Mouse (Mus musculus) E14TG2a.4 (cell line): ENCODE results near the gene Top2a.
A peak's percentile ranks its signal among the peaks of the same experiment; 100 is the strongest.

Experiments
- H3K27me3 ChIP-seq: 2 replicates; pipeline ENCODE4 v1.6.1; 2014; ENCODE audit warnings: low read length, control low read depth; ENCODE audit not compliant: insufficient read depth
- H3K36me3 ChIP-seq: 2 replicates; pipeline ENCODE4 v1.6.1; 2014; ENCODE audit warnings: low read length, control low read depth; ENCODE audit not compliant: insufficient read depth
- H3K4me1 ChIP-seq: replicated peaks from 2 replicates; pipeline ENCODE4 v1.6.1; 2014; ENCODE audit warnings: low read depth, low read length, control low read depth
- H3K4me3 ChIP-seq: replicated peaks from 2 replicates; pipeline ENCODE4 v1.5.1; 2014; ENCODE audit warnings: mild to moderate bottlenecking, low read length
- H3K9me3 ChIP-seq: 2 replicates; pipeline ENCODE4 v1.6.1; 2014; ENCODE audit warnings: low read length, control low read depth
- CTCF ChIP-seq: conservative IDR thresholded peaks from 2 replicates; pipeline ENCODE4 v1.5.1; 2014; ENCODE audit warnings: low read length
- NANOG ChIP-seq: IDR thresholded peaks from 2 replicates; pipeline ENCODE4 v1.6.1; 2014; ENCODE audit warnings: borderline replicate concordance, low read length, mixed read lengths
- POU5F1 ChIP-seq: IDR thresholded peaks from 2 replicates; pipeline ENCODE4 v1.6.1; 2014; ENCODE audit warnings: low read length, borderline replicate concordance

Top2a gene

GRCm38 (mm10) chr11:99026899-99027440, 3.0 kb upstream of the Top2a start:
- Histone ChIP-seq H3K27me3 (no peaks in the 10 kb centered on the region), H3K4me3 (no peak overlapping the region), H3K9me3 (no peaks in the 10 kb centered on the region), H3K4me1 (peaks cover 41% of the 10 kb centered on the region), H3K36me3 (peaks cover 15% of the 10 kb centered on the region)
- TF ChIP-seq POU5F1: no peak
- TF ChIP-seq CTCF: peak; percentile 32

GRCm38 (mm10) chr11:99025878-99026277, 1.9 kb upstream of the Top2a start:
- no peak for TF ChIP-seq POU5F1
- TF ChIP-seq CTCF: no peak
- TF ChIP-seq NANOG: no peak
- Histone ChIP-seq H3K27me3 (no peaks in the 10 kb centered on the region), H3K9me3 (no peaks in the 10 kb centered on the region), H3K4me1 (peaks cover 52% of the 10 kb centered on the region), H3K4me3 (no peak overlapping the region), H3K36me3 (peaks cover 26% of the 10 kb centered on the region)

DNA sequence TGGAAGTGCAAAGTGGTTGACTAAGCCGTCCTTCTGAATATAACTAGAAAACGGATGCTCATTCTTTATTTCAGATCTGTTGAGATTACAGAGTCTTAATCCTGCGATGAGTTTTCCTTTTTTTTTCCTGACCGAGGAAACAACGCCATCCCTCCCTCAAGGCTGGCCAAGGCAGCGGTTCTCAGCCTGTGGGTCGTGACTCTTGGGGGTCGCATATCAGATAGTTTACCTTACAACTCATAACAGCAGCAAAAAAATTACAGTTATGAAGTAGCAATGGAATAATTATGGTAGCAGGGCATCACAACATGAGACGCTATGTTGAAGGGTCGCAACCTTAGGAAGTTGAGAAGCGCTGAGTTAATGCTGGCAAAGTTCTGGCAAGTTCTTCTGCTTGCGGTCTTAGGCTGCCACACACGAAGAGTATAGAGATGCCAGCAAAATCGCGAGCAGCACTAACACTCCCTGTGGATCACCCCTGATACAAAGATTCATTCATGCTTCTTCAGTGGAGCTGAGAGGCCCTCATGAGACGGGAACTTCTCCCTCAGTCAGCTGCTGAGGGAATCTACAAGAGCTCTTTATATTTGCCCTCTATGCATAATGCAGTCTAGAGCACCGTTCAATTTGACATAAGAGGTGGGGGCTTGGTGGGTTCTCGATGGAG, 612 bp upstream of the Top2a start:
- H3K36me3 ChIP-seq: peaks cover 38% of the 10 kb centered on the region
- H3K4me3 ChIP-seq: peak overlapping the region; percentile 97; the same call in 1 of the 2 replicates
- TF ChIP-seq NANOG (no peak), POU5F1 (no peak), CTCF (no peak)
- peaks cover 62% of the 10 kb centered on the region for H3K4me1 ChIP-seq
- H3K9me3 ChIP-seq: no peaks in the 10 kb centered on the region
- no peaks in the 10 kb centered on the region for H3K27me3 ChIP-seq

GRCm38 (mm10) chr11:99023094-99023493, 895 bp downstream of the Top2a start:
- Histone ChIP-seq H3K27me3 (no peaks in the 10 kb centered on the region), H3K9me3 (no peaks in the 10 kb centered on the region), H3K36me3 (peaks cover 53% of the 10 kb centered on the region), H3K4me3 (peak overlapping the region; percentile 97), H3K4me1 (peaks cover 58% of the 10 kb centered on the region)
- TF ChIP-seq NANOG (no peak), CTCF (no peak), POU5F1 (no peak)

DNA sequence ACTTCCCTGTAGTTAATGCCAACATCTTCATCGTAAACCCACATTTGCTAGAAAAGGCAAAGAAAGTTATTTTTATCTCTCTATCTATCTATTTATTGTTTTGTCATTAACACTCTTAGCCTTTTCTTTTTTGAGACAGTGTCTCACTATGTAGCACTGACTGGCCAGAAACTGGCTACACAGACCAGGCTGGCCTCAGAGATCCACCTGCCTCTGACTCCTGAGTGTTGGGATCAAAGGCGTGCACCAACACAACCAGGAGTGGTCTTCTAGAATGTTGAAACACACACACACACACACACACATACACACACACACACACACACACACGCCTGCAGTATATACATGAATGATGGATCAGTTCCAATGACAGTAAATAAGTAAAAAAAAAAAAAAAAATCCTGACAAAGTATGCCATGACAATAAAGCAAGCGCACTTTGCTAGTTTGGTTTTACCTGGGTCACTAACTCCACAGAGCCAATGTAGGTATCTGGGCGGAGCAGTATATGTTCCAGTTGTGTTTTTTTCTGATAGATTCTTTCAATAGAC, 1.5 kb downstream of the Top2a start:
- Histone ChIP-seq H3K27me3 (no peaks in the 10 kb centered on the region), H3K9me3 (no peaks in the 10 kb centered on the region), H3K4me3 (peak overlapping the region; percentile 97), H3K36me3 (peaks cover 60% of the 10 kb centered on the region), H3K4me1 (peaks cover 61% of the 10 kb centered on the region)
- TF ChIP-seq POU5F1 (no peak), CTCF (no peak), NANOG (no peak)

GRCm38 (mm10) chr11:99019844-99020243, 4.1 kb downstream of the Top2a start:
- Histone ChIP-seq H3K9me3 (no peaks in the 10 kb centered on the region), H3K36me3 (peaks cover 86% of the 10 kb centered on the region), H3K4me1 (peaks cover 49% of the 10 kb centered on the region), H3K4me3 (no peak overlapping the region), H3K27me3 (no peaks in the 10 kb centered on the region)
- TF ChIP-seq NANOG: no peak

DNA sequence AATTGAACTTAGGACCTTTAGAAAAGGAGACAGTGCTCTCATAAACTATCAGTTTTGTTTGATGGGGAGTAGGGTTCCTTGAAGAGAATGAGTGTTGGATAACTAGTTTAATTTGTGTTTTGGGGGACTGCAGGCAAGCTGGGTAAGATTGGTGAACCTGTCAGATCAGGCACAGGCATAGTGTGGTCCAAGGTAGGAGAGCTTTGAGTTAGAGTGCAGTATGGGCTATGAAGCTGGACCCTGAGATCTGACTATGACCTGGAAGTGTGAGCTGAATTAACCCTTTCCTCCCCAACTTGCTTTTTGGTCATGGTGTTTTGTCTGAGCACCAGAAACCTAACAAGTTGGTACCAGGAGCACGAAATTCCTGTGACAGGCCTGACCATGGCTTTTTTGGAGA, 10.1 kb downstream of the Top2a start:
- no peak for TF ChIP-seq CTCF
- no peak for TF ChIP-seq POU5F1
- TF ChIP-seq NANOG: no peak
- Histone ChIP-seq H3K4me3 (no peak overlapping the region), H3K36me3 (peaks cover 100% of the 10 kb centered on the region), H3K4me1 (peaks cover 13% of the 10 kb centered on the region), H3K27me3 (no peaks in the 10 kb centered on the region), H3K9me3 (no peaks in the 10 kb centered on the region)

GRCm38 (mm10) chr11:99010706-99011105, 13.3 kb downstream of the Top2a start:
- TF ChIP-seq POU5F1 (no peak), NANOG (no peak), CTCF (no peak)
- H3K4me3 ChIP-seq: no peak overlapping the region
- H3K36me3 ChIP-seq: peaks cover 100% of the 10 kb centered on the region
- no peaks in the 10 kb centered on the region for H3K27me3 ChIP-seq
- H3K4me1 ChIP-seq: peaks cover under 1% of the 10 kb centered on the region; the same call in 1 of the 2 replicates
- H3K9me3 ChIP-seq: no peaks in the 10 kb centered on the region

DNA sequence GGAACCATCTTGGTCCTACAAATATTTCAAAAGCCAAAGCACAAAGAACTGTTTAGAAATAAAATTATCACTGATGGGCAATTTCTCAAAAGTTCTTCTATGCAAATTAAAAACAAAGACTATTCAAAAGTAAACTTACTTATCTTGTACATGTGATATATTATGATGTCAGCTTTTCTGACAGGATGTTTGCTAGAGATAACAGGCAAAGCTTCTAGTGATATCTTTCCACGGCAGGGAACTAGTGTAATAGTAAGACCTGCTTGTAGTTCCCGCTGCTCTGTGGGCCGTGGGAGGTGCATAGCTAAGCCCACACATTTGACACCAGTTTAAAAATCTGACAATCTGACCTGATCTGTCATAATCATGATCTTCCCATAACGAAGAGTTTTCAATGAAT, 13.9 kb downstream of the Top2a start:
- no peaks in the 10 kb centered on the region for H3K4me1 ChIP-seq
- no peaks in the 10 kb centered on the region for H3K9me3 ChIP-seq
- TF ChIP-seq POU5F1: no peak
- no peak for TF ChIP-seq CTCF
- TF ChIP-seq NANOG: no peak
- no peak overlapping the region for H3K4me3 ChIP-seq
- peaks cover 100% of the 10 kb centered on the region for H3K36me3 ChIP-seq
- H3K27me3 ChIP-seq: no peaks in the 10 kb centered on the region
